Mouse (Mus musculus): ENCODE measurements around the gene Ccdc62. TPM values are rescaled to one million over a fixed set of nuclear protein-coding genes. Genes with fewer than 3 reads are reported as not detected.

Ccdc62 gene
- polyA plus RNA-seq (2016; fragmentation: Nextera tagmentation; extraction: Ambion mirVana), result 3.4 and 5.0 TPM in 2 replicates

- no peaks in the 10 kb centered on the region for H3K9me3 ChIP-seq (replicated peaks)
- H3K27ac ChIP-seq, result peak within 1 kb of the TSS; percentile 90
- peak within 1 kb of the TSS; percentile 84 for H3K4me2 ChIP-seq
- H3K9ac ChIP-seq, result peak within 1 kb of the TSS; percentile 95
- no peaks in the 10 kb centered on the region for H3K27me3 ChIP-seq (replicated peaks)
- peak within 1 kb of the TSS; percentile 81 for H3K4me3 ChIP-seq
- under 1% methylated on average over 56 of the region's 56 CpGs for WGBS (ENCODE audit: insufficient replicate concordance)
- peak; percentile 93 for ATAC-seq
- peaks cover 36% of the 10 kb centered on the region for H3K4me1 ChIP-seq
- H3K36me3 ChIP-seq, result peaks cover 43% of the 10 kb centered on the region
Observed at GRCm38 (mm10) chr5:123930508-123930989, at the start of gene Ccdc62. Gene Ccdc62, plus strand, starts transcription at chr5:123930679.

GRCm38 (mm10) chr5:123880778-123881177, 49.7 kb upstream of the Ccdc62 start:
- Histone ChIP-seq H3K27me3 (replicated peaks) (peaks cover 7% of the 10 kb centered on the region; the same call in 1 of the 2 replicates), H3K36me3 (no peaks in the 10 kb centered on the region)

GRCm38 (mm10) chr5:123883891-123884290, 46.6 kb upstream of the Ccdc62 start:
- no peak for ATAC-seq
- Histone ChIP-seq H3K4me1 (peaks cover 7% of the 10 kb centered on the region; the same call in 1 of the 2 replicates), H3K27ac (no peak overlapping the region), H3K4me2 (no peak overlapping the region), H3K9ac (no peak overlapping the region), H3K36me3 (no peaks in the 10 kb centered on the region), H3K4me3 (no peak overlapping the region), H3K27me3 (replicated peaks) (0 out of 2 replicates have a peak, but pooled peaks cover 4% of the 10 kb centered on the region), H3K9me3 (replicated peaks) (no peaks in the 10 kb centered on the region)
- WGBS (ENCODE audit: insufficient replicate concordance), result 60% methylated on average over 7 of the region's 7 CpGs

More at GRCm38 (mm10) chr5:123880778-123881177, 49.7 kb upstream of the Ccdc62 start:
- H3K9ac ChIP-seq, result no peak overlapping the region
- no peak for ATAC-seq
- no peak overlapping the region for H3K4me3 ChIP-seq
- H3K4me2 ChIP-seq, result no peak overlapping the region
- H3K4me1 ChIP-seq, result peaks cover 7% of the 10 kb centered on the region; the same call in 1 of the 2 replicates
- H3K27ac ChIP-seq, result no peak overlapping the region
- 65% methylated on average over 14 of the region's 14 CpGs for WGBS (ENCODE audit: insufficient replicate concordance)
- H3K9me3 ChIP-seq (replicated peaks), result no peaks in the 10 kb centered on the region

GRCm38 (mm10) chr5:123884332-123884731, 46.1 kb upstream of the Ccdc62 start:
- Histone ChIP-seq H3K9ac (no peak overlapping the region), H3K36me3 (no peaks in the 10 kb centered on the region), H3K27me3 (replicated peaks) (0 out of 2 replicates have a peak, but pooled peaks cover 4% of the 10 kb centered on the region), H3K9me3 (replicated peaks) (no peaks in the 10 kb centered on the region), H3K4me1 (peaks cover 3% of the 10 kb centered on the region; the same call in 1 of the 2 replicates), H3K27ac (no peak overlapping the region), H3K4me3 (no peak overlapping the region), H3K4me2 (no peak overlapping the region)
- ATAC-seq, result no peak
- WGBS (ENCODE audit: insufficient replicate concordance), result 49% methylated on average over 10 of the region's 10 CpGs

- no peak overlapping the region for H3K4me3 ChIP-seq
- peaks cover 4% of the 10 kb centered on the region for H3K4me1 ChIP-seq
- H3K9me3 ChIP-seq (replicated peaks), result no peaks in the 10 kb centered on the region
- 51% methylated on average over 3 of the region's 3 CpGs for WGBS (ENCODE audit: insufficient replicate concordance)
- H3K27ac ChIP-seq, result no peak overlapping the region
- H3K4me2 ChIP-seq, result no peak overlapping the region
- H3K27me3 ChIP-seq (replicated peaks), result no peaks in the 10 kb centered on the region
- no peaks in the 10 kb centered on the region for H3K36me3 ChIP-seq
- H3K9ac ChIP-seq, result no peak overlapping the region
- ATAC-seq, result no peak
Observed at GRCm38 (mm10) chr5:123886365-123886764, 44.1 kb upstream of the Ccdc62 start.

GRCm38 (mm10) chr5:123890312-123890711, 40.2 kb upstream of the Ccdc62 start:
- no peak for ATAC-seq
- no peaks in the 10 kb centered on the region for H3K27me3 ChIP-seq (replicated peaks)
- no peaks in the 10 kb centered on the region for H3K36me3 ChIP-seq
- H3K4me1 ChIP-seq, result peaks cover 11% of the 10 kb centered on the region
- H3K4me3 ChIP-seq, result no peak overlapping the region
- no peak overlapping the region for H3K27ac ChIP-seq
- no peak overlapping the region for H3K4me2 ChIP-seq
- 57% methylated on average over 2 of the region's 2 CpGs for WGBS (ENCODE audit: insufficient replicate concordance)
- H3K9me3 ChIP-seq (replicated peaks), result no peaks in the 10 kb centered on the region
- H3K9ac ChIP-seq, result no peak overlapping the region

- no peak overlapping the region for H3K9ac ChIP-seq
- WGBS (ENCODE audit: insufficient replicate concordance), result 77% methylated on average over 5 of the region's 5 CpGs
- H3K27ac ChIP-seq, result no peak overlapping the region
- no peaks in the 10 kb centered on the region for H3K9me3 ChIP-seq (replicated peaks)
- H3K4me2 ChIP-seq, result no peak overlapping the region
- no peaks in the 10 kb centered on the region for H3K36me3 ChIP-seq
- H3K4me3 ChIP-seq, result no peak overlapping the region
- H3K27me3 ChIP-seq (replicated peaks), result no peaks in the 10 kb centered on the region
- H3K4me1 ChIP-seq, result peaks cover 11% of the 10 kb centered on the region
- ATAC-seq, result no peak
Observed at GRCm38 (mm10) chr5:123890987-123891386, 39.5 kb upstream of the Ccdc62 start.

- H3K4me1 ChIP-seq, result peaks cover 13% of the 10 kb centered on the region
- ATAC-seq, result no peak
- WGBS (ENCODE audit: insufficient replicate concordance), result 19% methylated on average over 6 of the region's 6 CpGs
- H3K9ac ChIP-seq, result no peak overlapping the region
- H3K4me2 ChIP-seq, result no peak overlapping the region
- no peak overlapping the region for H3K4me3 ChIP-seq
- no peaks in the 10 kb centered on the region for H3K36me3 ChIP-seq
- no peaks in the 10 kb centered on the region for H3K27me3 ChIP-seq (replicated peaks)
- H3K9me3 ChIP-seq (replicated peaks), result no peaks in the 10 kb centered on the region
- H3K27ac ChIP-seq, result no peak overlapping the region
Observed at GRCm38 (mm10) chr5:123891669-123892068, 38.8 kb upstream of the Ccdc62 start.

- Histone ChIP-seq H3K27ac (no peak overlapping the region), H3K4me2 (no peak overlapping the region), H3K27me3 (replicated peaks) (no peaks in the 10 kb centered on the region), H3K9ac (no peak overlapping the region), H3K4me3 (no peak overlapping the region), H3K36me3 (no peaks in the 10 kb centered on the region), H3K9me3 (replicated peaks) (no peaks in the 10 kb centered on the region), H3K4me1 (peaks cover 13% of the 10 kb centered on the region)
- ATAC-seq, result no peak
- 61% methylated on average over 5 of the region's 5 CpGs for WGBS (ENCODE audit: insufficient replicate concordance)
Observed at GRCm38 (mm10) chr5:123893520-123893919, 37.0 kb upstream of the Ccdc62 start.

GRCm38 (mm10) chr5:123896395-123896794, 34.1 kb upstream of the Ccdc62 start:
- Histone ChIP-seq H3K27me3 (replicated peaks) (0 out of 2 replicates have a peak, but pooled peaks cover 3% of the 10 kb centered on the region), H3K27ac (no peak overlapping the region), H3K36me3 (no peaks in the 10 kb centered on the region), H3K4me3 (no peak overlapping the region), H3K9me3 (replicated peaks) (no peaks in the 10 kb centered on the region), H3K4me2 (no peak overlapping the region), H3K4me1 (peaks cover 9% of the 10 kb centered on the region), H3K9ac (no peak overlapping the region)
- no peak for ATAC-seq
- WGBS (ENCODE audit: insufficient replicate concordance), result 68% methylated on average over 11 of the region's 11 CpGs

GRCm38 (mm10) chr5:123897352-123897751, 33.1 kb upstream of the Ccdc62 start:
- H3K9ac ChIP-seq, result no peak overlapping the region
- H3K4me1 ChIP-seq, result 0 out of 2 replicates have a peak, but pooled peaks cover 2% of the 10 kb centered on the region
- H3K4me2 ChIP-seq, result no peak overlapping the region
- 42% methylated on average over 13 of the region's 13 CpGs for WGBS (ENCODE audit: insufficient replicate concordance)
- no peaks in the 10 kb centered on the region for H3K36me3 ChIP-seq
- ATAC-seq, result no peak
- H3K27ac ChIP-seq, result no peak overlapping the region
- no peaks in the 10 kb centered on the region for H3K9me3 ChIP-seq (replicated peaks)
- H3K27me3 ChIP-seq (replicated peaks), result 0 out of 2 replicates have a peak, but pooled peaks cover 3% of the 10 kb centered on the region
- no peak overlapping the region for H3K4me3 ChIP-seq

- Histone ChIP-seq H3K4me2 (no peak overlapping the region), H3K36me3 (peaks cover 11% of the 10 kb centered on the region), H3K4me3 (no peak overlapping the region), H3K9ac (no peak overlapping the region), H3K27me3 (replicated peaks) (0 out of 2 replicates have a peak, but pooled peaks cover 3% of the 10 kb centered on the region), H3K9me3 (replicated peaks) (no peaks in the 10 kb centered on the region), H3K27ac (no peak overlapping the region), H3K4me1 (peaks cover 25% of the 10 kb centered on the region)
- no peak for ATAC-seq
- 61% methylated on average over 11 of the region's 11 CpGs for WGBS (ENCODE audit: insufficient replicate concordance)
Observed at GRCm38 (mm10) chr5:123904059-123904672, 26.3 kb upstream of the Ccdc62 start.

All from liver, embryonic 12.5 days (tissue).